Mouse (Mus musculus) liver, embryonic 16.5 days (tissue): ENCODE results near the gene Zscan10. TPM values are rescaled to one million over a fixed set of nuclear protein-coding genes. Genes with fewer than 3 reads are reported as not detected.

Experiments used
- ATAC-seq: fragments of 200-750 bp; cut with Nextera tagmentation; 2 replicates; pipeline ENCODE4 v1.8.0; 2017; ENCODE audit warnings: low read depth, mild to moderate bottlenecking, moderate number of reproducible peaks, moderate library complexity
- H3K27ac ChIP-seq: fragments of 300-500 bp; sonication (generic); 2 replicates; pipeline ENCODE4 v1.5.1; 2014; ENCODE audit warnings: mild to moderate bottlenecking, low read length
- H3K27me3 ChIP-seq: fragments of 300-500 bp; sonication (generic); 2 replicates; pipeline ENCODE4 v1.6.1; 2014; ENCODE audit warnings: low read depth, low read length, mixed read lengths; ENCODE audit not compliant: control insufficient read depth, insufficient read depth
- H3K36me3 ChIP-seq: fragments of 300-500 bp; sonication (generic); 2 replicates; pipeline ENCODE4 v1.6.1; 2014; ENCODE audit warnings: mild to moderate bottlenecking; ENCODE audit not compliant: control insufficient read depth, insufficient read depth
- H3K4me1 ChIP-seq: fragments of 300-500 bp; sonication (generic); 2 replicates; pipeline ENCODE4 v1.6.1; 2014; ENCODE audit warnings: low read depth, low read length, mixed read lengths; ENCODE audit not compliant: control insufficient read depth
- H3K4me2 ChIP-seq: fragments of 300-500 bp; sonication (generic); 2 replicates; pipeline ENCODE4 v1.6.1; 2014; ENCODE audit warnings: low read depth, low read length, mixed read lengths
- H3K4me3 ChIP-seq: fragments of 300-500 bp; sonication (generic); 2 replicates; pipeline ENCODE4 v1.5.1; 2014; ENCODE audit warnings: low read depth, mild to moderate bottlenecking, low read length
- H3K9ac ChIP-seq: fragments of 300-500 bp; sonication (generic); 2 replicates; pipeline ENCODE4 v1.6.1; 2014; ENCODE audit warnings: low read depth, low read length
- H3K9me3 ChIP-seq: fragments of 300-500 bp; sonication (generic); replicated peaks from 2 replicates; pipeline ENCODE4 v1.6.1; 2016; ENCODE audit warnings: low read length; ENCODE audit not compliant: control insufficient read depth
- WGBS: fragments of 180-500 bp; shearing (Covaris S2); extraction: QIAGEN DNeasy Blood & Tissue Kit; methylation state at CpG from one replicate; pipeline ENCODE4 v1.1.7; 2014; ENCODE audit not compliant: insufficient replicate concordance; 5-methylcytosine and 5-hydroxymethylcytosine counted together
- polyA plus RNA-seq: library from polyadenylated mRNA; unstranded; fragments of >200 nt; fragmentation: Nextera tagmentation; extraction: Ambion mirVana; gene quantifications from 2 replicates; pipeline ENCODE4 v1.2.1, GENCODE M21; 2015

Gene Zscan10
- polyA plus RNA-seq, 1 experiment from 2014 or later: not detected

GRCm38 (mm10) chr17:23559767-23560166, 40.9 kb upstream of the Zscan10 start:
- no peak overlapping the region for H3K9ac ChIP-seq
- WGBS: 51% methylated on average over 11 of the region's 11 CpGs
- no peaks in the 10 kb centered on the region for H3K27me3 ChIP-seq
- no peaks in the 10 kb centered on the region for H3K9me3 ChIP-seq
- no peak for ATAC-seq
- no peak overlapping the region for H3K4me2 ChIP-seq
- H3K36me3 ChIP-seq: peaks cover 22% of the 10 kb centered on the region
- no peak overlapping the region for H3K4me3 ChIP-seq
- peaks cover 9% of the 10 kb centered on the region for H3K4me1 ChIP-seq
- no peak overlapping the region for H3K27ac ChIP-seq

GRCm38 (mm10) chr17:23563595-23564367, 36.9 kb upstream of the Zscan10 start, which contains the start of gene Zfp213:
TSS of gene Zfp213 (minus strand) at chr17:23564238.
- no peaks in the 10 kb centered on the region for H3K9me3 ChIP-seq
- peak; percentile 98 for ATAC-seq
- peaks cover 6% of the 10 kb centered on the region for H3K36me3 ChIP-seq
- H3K27me3 ChIP-seq: no peaks in the 10 kb centered on the region
- H3K9ac ChIP-seq: peak within 1 kb of the TSS; percentile 96
- peak within 1 kb of the TSS; percentile 97 for H3K27ac ChIP-seq
- H3K4me2 ChIP-seq: peak within 1 kb of the TSS; percentile 82
- peaks cover 16% of the 10 kb centered on the region for H3K4me1 ChIP-seq
- under 1% methylated on average over 59 of the region's 59 CpGs for WGBS
- H3K4me3 ChIP-seq: peak within 1 kb of the TSS; percentile 92

DNA sequence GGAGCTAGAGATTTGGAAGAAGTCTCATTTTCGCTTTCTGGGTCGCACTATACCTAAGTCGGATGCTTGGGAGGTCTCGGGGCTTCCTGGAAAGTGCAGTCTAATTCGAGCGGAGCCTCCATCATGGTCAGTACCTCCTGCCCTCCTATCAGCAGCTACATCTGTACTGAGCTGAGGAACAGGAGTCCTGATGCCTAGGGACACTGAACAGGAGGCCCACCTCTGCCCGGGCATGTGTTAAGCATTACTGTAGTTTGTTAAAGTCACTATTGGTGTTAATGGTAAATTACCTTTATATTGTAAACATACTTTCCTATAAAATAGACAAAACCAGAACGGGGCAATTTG, 36.3 kb upstream of the Zscan10 start:
- Histone ChIP-seq H3K27me3 (no peaks in the 10 kb centered on the region), H3K4me2 (peak overlapping the region; percentile 82), H3K27ac (peak overlapping the region; percentile 97), H3K4me1 (peaks cover 16% of the 10 kb centered on the region), H3K36me3 (peaks cover 6% of the 10 kb centered on the region), H3K9me3 (no peaks in the 10 kb centered on the region), H3K9ac (peak overlapping the region; percentile 86), H3K4me3 (peak overlapping the region; percentile 92)
- under 1% methylated on average over 8 of the region's 8 CpGs for WGBS
- ATAC-seq: peak; percentile 79

DNA sequence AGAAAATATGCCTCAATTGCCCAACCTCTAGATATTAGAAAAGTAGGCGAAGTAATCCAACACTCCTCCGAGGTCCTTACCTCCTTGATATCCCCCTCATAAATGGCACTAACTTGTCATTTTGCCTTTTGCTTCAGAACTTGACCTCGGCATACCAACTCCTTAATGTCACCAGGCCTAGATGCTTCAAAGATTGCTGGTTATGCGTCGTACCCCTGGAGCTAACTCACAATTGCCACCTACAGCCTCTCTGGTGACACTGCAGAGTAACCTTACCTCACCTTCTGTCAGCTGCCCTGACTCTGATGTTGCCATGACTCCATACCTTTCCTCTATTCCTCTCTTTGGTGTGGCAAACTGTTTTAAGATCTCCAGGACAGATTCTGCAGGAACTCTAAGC, 33.9 kb upstream of the Zscan10 start:
- no peaks in the 10 kb centered on the region for H3K27me3 ChIP-seq
- no peak overlapping the region for H3K9ac ChIP-seq
- H3K36me3 ChIP-seq: no peaks in the 10 kb centered on the region
- H3K4me3 ChIP-seq: no peak overlapping the region
- H3K4me2 ChIP-seq: no peak overlapping the region
- no peaks in the 10 kb centered on the region for H3K9me3 ChIP-seq
- 41% methylated on average over 5 of the region's 5 CpGs for WGBS
- no peak overlapping the region for H3K27ac ChIP-seq
- peaks cover 16% of the 10 kb centered on the region for H3K4me1 ChIP-seq
- no peak for ATAC-seq

DNA sequence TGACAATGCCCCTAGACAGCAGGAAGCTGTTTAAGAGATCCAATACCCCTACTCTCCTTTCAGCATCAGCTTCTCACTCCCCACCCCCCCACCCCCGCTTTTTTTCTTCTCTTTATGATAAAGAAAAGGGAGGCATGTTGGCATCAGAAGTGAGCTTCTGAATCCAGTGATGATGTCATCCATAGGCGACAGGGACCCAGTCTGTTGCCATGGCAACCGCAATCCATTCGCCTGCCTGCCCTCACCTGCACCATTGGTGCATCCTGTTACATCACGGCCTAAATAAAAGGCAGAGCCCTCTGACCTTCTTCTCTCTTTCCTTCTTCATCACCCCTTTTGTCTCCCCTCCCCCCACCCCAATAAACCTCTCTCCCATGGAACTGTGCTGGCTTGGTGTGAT, 32.3 kb upstream of the Zscan10 start:
- Histone ChIP-seq H3K4me2 (no peak overlapping the region), H3K9me3 (no peaks in the 10 kb centered on the region), H3K27me3 (no peaks in the 10 kb centered on the region), H3K4me1 (peaks cover 11% of the 10 kb centered on the region), H3K9ac (no peak overlapping the region), H3K27ac (no peak overlapping the region), H3K36me3 (no peaks in the 10 kb centered on the region), H3K4me3 (no peak overlapping the region)
- WGBS: 48% methylated on average over 5 of the region's 5 CpGs
- no peak for ATAC-seq

- H3K9ac ChIP-seq: no peak overlapping the region
- no peaks in the 10 kb centered on the region for H3K36me3 ChIP-seq
- peaks cover 6% of the 10 kb centered on the region for H3K4me1 ChIP-seq
- ATAC-seq: no peak
- no peak overlapping the region for H3K27ac ChIP-seq
- no peaks in the 10 kb centered on the region for H3K27me3 ChIP-seq
- H3K4me2 ChIP-seq: no peak overlapping the region
- H3K9me3 ChIP-seq: no peaks in the 10 kb centered on the region
- WGBS: 31% methylated on average over 6 of the region's 6 CpGs
- no peak overlapping the region for H3K4me3 ChIP-seq
These were observed 30.6 kb upstream of the Zscan10 start for GRCm38 (mm10) chr17:23570017-23570416.

DNA sequence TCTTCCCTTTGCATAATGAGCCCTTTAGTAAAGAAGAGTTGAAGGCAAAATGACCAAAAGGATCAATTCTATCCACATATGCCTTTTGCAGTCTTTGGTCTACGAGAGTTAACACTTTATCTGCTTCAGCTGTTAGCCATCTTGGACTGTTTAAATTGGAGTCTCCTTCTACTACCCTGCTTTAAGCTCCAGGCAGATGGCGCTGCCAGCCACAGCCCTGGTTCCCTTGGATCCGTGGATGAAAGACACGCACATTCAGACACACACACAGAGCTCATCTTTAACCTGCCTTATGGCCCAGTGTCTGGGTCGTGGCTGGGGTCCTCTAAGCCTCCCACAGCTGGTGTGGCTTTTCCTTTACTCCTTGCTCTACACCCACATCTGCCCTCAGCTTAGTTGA, 29.6 kb upstream of the Zscan10 start:
- H3K4me3 ChIP-seq: no peak overlapping the region
- ATAC-seq: no peak
- no peaks in the 10 kb centered on the region for H3K4me1 ChIP-seq
- H3K27me3 ChIP-seq: no peaks in the 10 kb centered on the region
- 20% methylated on average over 5 of the region's 5 CpGs for WGBS
- H3K9me3 ChIP-seq: no peaks in the 10 kb centered on the region
- H3K9ac ChIP-seq: no peak overlapping the region
- H3K4me2 ChIP-seq: no peak overlapping the region
- H3K27ac ChIP-seq: no peak overlapping the region
- no peaks in the 10 kb centered on the region for H3K36me3 ChIP-seq

DNA sequence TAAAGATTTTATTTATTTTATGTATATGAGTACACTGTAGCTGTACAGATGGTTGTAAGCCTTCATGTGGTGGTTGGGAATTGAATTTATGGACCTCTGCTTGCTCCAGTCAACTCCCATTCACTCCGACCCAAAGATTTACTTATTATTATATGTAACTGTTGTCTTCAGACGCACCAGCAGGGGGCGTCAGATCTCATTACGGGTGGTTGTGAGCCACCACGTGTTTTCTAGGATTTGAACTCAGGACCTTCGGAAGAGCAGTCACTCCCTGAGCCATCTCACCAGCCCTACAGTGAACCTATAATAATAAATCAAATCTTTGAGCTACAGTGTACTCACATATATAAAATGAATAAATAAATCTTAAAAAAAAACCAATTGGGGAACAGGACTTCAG, 28.6 kb upstream of the Zscan10 start:
- H3K27ac ChIP-seq: no peak overlapping the region
- no peaks in the 10 kb centered on the region for H3K4me1 ChIP-seq
- H3K9ac ChIP-seq: no peak overlapping the region
- no peak overlapping the region for H3K4me2 ChIP-seq
- H3K36me3 ChIP-seq: no peaks in the 10 kb centered on the region
- 64% methylated on average over 6 of the region's 6 CpGs for WGBS
- H3K9me3 ChIP-seq: no peaks in the 10 kb centered on the region
- no peaks in the 10 kb centered on the region for H3K27me3 ChIP-seq
- no peak for ATAC-seq
- no peak overlapping the region for H3K4me3 ChIP-seq

DNA sequence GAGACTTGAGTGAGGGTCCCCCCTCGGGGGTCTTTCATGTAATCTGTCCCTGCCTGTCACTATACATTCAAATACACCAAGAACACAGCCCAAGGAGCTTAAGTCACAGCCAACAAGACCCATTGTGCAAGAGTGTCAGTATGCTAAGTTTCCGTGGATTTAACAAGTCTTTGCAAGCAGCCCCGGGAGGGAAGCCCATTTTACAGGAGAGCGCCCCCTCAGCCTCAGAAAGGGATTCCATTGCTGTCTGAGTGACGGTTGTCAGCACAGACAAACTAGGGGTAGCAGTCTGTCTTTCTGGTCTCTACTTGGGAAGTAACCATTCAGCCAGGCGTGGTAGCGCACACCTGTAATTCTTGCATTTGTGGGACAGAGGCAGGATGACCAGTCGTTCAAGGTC, 26.5 kb upstream of the Zscan10 start:
- WGBS: 63% methylated on average over 8 of the region's 8 CpGs
- ATAC-seq: no peak

More for the DNA sequence above, 26.5 kb upstream of the Zscan10 start:
- Histone ChIP-seq H3K27me3 (no peaks in the 10 kb centered on the region), H3K4me3 (no peak overlapping the region), H3K9me3 (no peaks in the 10 kb centered on the region), H3K4me2 (no peak overlapping the region), H3K36me3 (no peaks in the 10 kb centered on the region), H3K4me1 (no peaks in the 10 kb centered on the region), H3K9ac (no peak overlapping the region), H3K27ac (no peak overlapping the region)
